Mouse (Mus musculus) c-Kit-positive CD71-negative TER-119-negative erythroid progenitor cells, embryonic 14.5 days (primary cell): ENCODE measurements around the gene Mdm2.

Experiments
- DNase-seq: peaks from one replicate; pipeline ENCODE4 v3.0.0-alpha.2; 2013; ENCODE audit warnings: low read depth

Gene Mdm2

GRCm38 (mm10) chr10:117655460-117655859 lies 55.1 kb downstream of the Mdm2 start:
- DNase-seq, result no peak

DNA sequence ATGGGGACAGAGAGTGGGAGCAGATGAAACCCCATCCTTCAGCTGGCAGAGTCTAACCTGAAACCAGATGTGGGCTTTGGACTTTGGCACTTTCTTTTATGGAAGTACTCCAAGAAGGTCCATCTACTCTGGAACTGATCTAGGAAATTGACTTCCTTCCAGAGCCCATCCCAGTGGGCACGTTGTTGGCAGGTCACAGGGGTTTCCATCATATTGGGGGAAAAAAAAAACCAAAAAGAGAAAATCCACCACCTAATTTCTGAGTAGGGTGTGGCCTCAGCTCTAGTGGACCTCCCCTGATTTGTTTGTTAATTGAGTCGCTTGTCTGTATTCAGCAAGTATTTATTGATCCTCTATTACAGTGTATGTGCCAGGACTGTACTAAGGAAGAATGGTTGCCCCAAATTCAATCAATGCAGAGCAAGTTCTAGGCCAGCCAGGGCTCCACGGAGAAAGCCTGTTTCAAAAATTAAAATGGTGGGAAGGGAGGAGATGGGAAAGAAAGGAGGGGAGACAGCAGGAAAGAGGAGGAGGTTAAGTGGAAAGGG lies 55.9 kb downstream of the Mdm2 start:
- DNase-seq, result no peak

- DNase-seq, result no peak
Measured at GRCm38 (mm10) chr10:117653779-117654173, 56.8 kb downstream of the Mdm2 start.

- DNase-seq, result no peak
Measured at GRCm38 (mm10) chr10:117652930-117653778, 57.4 kb downstream of the Mdm2 start.

DNA sequence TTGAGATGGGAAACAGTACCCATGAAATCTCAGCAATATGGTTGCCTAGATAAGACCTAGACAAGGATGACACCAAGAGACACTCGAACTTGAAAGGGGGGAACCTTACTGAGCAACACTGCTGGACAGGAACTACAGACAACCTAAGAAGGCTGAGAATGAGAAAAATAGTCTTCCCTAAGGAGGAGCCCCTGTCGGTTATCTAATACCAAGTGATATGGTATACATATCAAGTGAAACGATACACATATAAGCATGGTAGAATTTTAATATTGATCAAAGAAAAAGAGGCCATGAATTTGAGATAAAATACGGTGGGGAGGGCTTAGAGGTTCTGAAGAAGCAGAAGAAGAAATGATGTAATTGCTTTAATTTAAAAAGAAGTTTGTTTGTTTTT lies 58.2 kb downstream of the Mdm2 start:
- DNase-seq, result no peak

- no peak for DNase-seq
Measured at GRCm38 (mm10) chr10:117651587-117652377, 58.8 kb downstream of the Mdm2 start.

- no peak for DNase-seq
Measured at GRCm38 (mm10) chr10:117650725-117651124, 59.8 kb downstream of the Mdm2 start.

DNA sequence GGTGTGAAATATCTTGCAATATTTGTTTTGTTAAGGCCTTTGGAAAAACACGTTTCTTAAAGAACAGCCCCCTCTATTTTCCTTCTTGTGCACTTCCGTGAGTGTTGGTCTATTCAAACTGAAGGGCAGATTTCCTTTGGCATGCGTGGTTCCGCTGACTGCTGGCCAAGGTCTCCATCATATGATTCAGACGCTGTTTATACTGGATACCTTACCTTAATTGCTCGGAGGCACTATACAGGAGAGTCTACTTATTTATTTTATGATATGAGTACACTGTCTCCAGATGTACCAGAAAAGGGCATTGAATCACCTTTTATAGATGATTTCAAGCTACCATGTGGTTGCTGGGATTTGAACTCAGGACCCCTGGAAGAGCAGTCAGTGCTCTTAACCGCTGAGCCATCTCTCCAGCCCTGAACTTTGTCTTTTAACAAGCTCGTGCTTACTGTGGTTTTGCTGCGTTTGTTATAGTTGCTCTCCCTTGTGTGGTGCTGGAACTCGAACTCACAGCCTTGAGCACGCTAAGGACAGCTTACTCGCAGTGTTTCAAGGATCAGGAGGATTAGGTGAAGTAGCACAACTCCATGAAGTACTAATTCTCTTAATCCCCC lies 60.4 kb downstream of the Mdm2 start:
- DNase-seq, result no peak

DNA sequence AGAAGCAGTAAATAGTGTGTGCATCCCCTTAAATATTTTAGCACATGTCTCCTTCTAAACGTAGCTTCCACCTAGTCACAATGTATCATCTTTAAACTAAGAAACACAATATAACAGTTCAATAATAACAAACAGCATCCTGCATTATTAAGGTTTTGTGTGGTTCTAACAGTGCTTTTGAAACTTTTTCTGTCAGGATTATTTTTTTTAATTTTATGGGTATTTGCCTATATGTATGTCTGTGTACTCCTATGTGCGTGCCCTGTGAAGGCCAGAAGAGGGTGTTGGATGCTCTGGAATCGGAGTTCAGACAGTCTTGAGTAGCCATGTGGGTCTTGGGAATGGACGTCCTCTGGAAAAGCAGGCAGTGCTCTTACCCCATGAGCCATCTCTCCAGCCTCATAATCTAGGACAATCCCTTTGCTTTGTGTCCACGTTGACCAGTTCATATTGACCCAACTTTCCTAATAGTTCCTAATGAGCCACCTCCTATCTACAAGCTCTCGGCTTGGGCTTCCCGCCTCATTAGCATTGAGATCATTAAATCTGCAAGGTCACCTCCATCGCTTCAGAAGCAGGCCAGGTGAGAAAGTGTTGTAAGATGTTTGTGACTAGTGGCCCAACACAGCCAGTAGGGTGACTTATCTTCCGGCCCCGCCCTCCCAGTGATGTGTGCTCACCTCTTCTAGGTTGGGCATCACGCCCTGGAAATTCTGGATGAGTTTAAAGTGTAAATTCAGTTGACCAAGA lies 61.1 kb downstream of the Mdm2 start:
- DNase-seq, result no peak

- no peak for DNase-seq
Measured at GRCm38 (mm10) chr10:117648643-117649042, 61.9 kb downstream of the Mdm2 start.

- DNase-seq, result no peak
Measured at GRCm38 (mm10) chr10:117647964-117648472, 62.5 kb downstream of the Mdm2 start.

- no peak for DNase-seq
Measured at GRCm38 (mm10) chr10:117647158-117647505, 63.4 kb downstream of the Mdm2 start.

GRCm38 (mm10) chr10:117646482-117647157 lies 63.9 kb downstream of the Mdm2 start:
- DNase-seq, result no peak

DNA sequence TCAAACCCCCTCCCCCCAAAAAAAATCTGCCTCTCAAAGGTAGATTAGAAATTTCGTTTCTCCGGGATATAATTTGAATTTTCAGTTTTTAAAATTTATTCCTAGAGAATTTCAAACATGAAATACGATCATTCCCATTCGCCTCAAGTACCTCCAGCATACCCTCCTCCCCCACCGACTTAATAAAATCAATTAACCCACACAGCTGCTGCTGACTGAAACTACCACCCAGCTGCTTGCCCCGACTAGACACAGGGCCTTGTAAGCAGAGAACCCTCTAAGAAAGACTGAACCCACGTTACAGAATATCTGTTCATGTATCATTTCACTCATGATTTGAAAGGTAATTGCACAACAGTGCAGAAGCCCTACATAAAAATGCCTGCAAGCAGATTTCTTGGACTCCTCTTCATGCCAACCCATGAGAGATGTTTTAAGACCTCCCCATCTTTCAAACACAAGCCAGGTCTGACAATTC lies 65.0 kb downstream of the Mdm2 start:
- DNase-seq, result no peak

- no peak for DNase-seq
Measured at GRCm38 (mm10) chr10:117644828-117645227, 65.7 kb downstream of the Mdm2 start.

- no peak for DNase-seq
Measured at GRCm38 (mm10) chr10:117644429-117644748, 66.2 kb downstream of the Mdm2 start.

DNA sequence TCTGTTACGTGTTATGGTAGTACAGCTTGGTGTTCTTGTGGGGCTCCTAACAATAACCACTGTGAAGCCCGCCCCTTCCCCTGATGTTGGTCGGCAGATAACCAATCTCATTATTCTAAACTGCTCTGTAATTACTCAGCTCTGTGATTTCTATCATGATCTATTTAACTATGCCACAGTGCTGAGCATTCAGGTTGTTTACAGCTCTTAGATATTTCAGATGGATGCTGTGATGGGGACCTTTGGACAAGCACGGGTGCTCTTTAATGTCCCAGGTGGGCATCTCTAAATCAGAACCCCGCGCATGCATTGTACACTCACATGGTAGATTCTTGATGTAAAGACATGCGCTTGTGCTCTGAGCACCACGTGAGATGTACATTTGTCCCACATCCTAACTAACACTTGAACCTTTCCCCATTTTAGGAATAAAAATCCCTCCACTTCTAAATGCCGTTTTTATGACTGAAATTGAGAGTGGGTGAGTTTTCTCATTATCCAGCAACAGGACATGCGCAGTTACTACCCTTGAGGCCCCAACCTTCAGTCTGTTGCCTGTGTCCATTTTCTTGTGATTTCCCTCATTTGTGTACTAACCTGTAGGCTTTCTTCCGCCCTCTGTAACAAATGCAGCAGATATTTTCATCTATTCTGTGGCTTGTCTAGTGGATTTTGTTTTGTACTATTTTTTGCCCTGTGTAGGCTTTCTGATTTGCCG lies 66.7 kb downstream of the Mdm2 start:
- no peak for DNase-seq

DNA sequence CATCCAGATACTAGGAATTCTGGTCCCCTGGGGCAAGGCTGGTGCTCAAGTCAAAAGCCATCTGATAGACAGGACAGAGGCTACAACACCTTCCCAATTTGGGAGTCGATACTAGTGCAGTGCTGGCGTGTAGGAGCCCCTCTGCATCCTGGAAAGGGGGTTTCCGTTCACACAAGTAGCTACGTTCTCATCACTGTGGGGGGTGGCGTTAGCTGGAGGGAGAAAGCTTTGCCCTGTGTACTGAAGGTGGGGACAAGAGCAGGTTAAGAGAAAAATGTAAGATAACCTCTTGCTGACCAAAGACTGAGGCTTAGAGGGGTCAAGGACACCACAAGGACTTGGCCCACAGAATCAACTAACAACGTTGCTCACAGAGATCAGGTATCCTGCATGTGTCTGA lies 67.3 kb downstream of the Mdm2 start:
- DNase-seq, result no peak

GRCm38 (mm10) chr10:117642491-117643262 lies 67.9 kb downstream of the Mdm2 start:
- no peak for DNase-seq

GRCm38 (mm10) chr10:117642201-117642450 lies 68.4 kb downstream of the Mdm2 start:
- no peak for DNase-seq
